Mouse (Mus musculus) ES-E14 (cell line): ENCODE measurements around the gene Slc41a1. TPM values are rescaled to one million over a fixed set of nuclear protein-coding genes. Genes with fewer than 3 reads are reported as not detected.

Experiments used
- DNase-seq: peaks from one replicate; pipeline ENCODE4 v3.0.0-alpha.2; 2013; ENCODE audit warnings: low read depth, low spot score
- H3K27ac ChIP-seq: 2 replicates; pipeline ENCODE4 v1.5.1; 2012; ENCODE audit warnings: low read depth, mild to moderate bottlenecking, low read length, moderate library complexity, mixed read lengths; ENCODE audit not compliant: poor library complexity, insufficient read depth, severe bottlenecking
- H3K36me3 ChIP-seq: 2 replicates; pipeline ENCODE4 v1.6.1; 2012; ENCODE audit warnings: mild to moderate bottlenecking, low read length, moderate library complexity, mixed read lengths; ENCODE audit not compliant: control insufficient read depth, poor library complexity, insufficient read depth, severe bottlenecking
- H3K4me1 ChIP-seq, 2 experiments: fragments of 150-350 bp in 1 of 2; sonication (generic) in 1 of 2; 2 replicates each; pipeline ENCODE4 v1.6.1; 2012; ENCODE audit warnings: low read length in 2 of 2, mild to moderate bottlenecking in 1 of 2, mixed read lengths in 1 of 2; ENCODE audit not compliant: control insufficient read depth in 2 of 2, insufficient read depth in 2 of 2, poor library complexity in 1 of 2
- H3K4me3 ChIP-seq, 2 experiments: fragments of 150-350 bp in 1 of 2; sonication (generic) in 1 of 2; 2 replicates each; pipeline ENCODE4 v1.5.1; 2012; ENCODE audit warnings: low read length in 2 of 2, low read depth in 1 of 2, mild to moderate bottlenecking in 1 of 2, mixed read lengths in 1 of 2; ENCODE audit not compliant: insufficient read depth in 1 of 2, poor library complexity in 1 of 2, severe bottlenecking in 1 of 2
- H3K9ac ChIP-seq: 2 replicates; pipeline ENCODE4 v1.6.1; 2012; ENCODE audit warnings: low read depth, mild to moderate bottlenecking, low read length, mixed read lengths; ENCODE audit not compliant: poor library complexity, insufficient read depth, severe bottlenecking
- H3K9me3 ChIP-seq: fragments of 150-350 bp; sonication (generic); 2 replicates; pipeline ENCODE4 v1.6.1; 2012; ENCODE audit warnings: low read depth, mild to moderate bottlenecking, low read length; ENCODE audit not compliant: control insufficient read depth, insufficient read depth
- CHD2 ChIP-seq: IDR thresholded peaks from 2 replicates; pipeline ENCODE4 v1.6.1; 2014; ENCODE audit warnings: mild to moderate bottlenecking, low read depth, low read length, inconsistent platforms
- HCFC1 ChIP-seq: IDR thresholded peaks from 2 replicates; pipeline ENCODE4 v1.6.1; 2012; ENCODE audit warnings: low read length, inconsistent platforms, borderline replicate concordance; ENCODE audit not compliant: insufficient read depth
- MAFK ChIP-seq: IDR thresholded peaks from 2 replicates; pipeline ENCODE4 v1.6.1; 2014; ENCODE audit warnings: mild to moderate bottlenecking, low read depth, low read length, inconsistent platforms; ENCODE audit not compliant: insufficient read depth
- ZC3H11A ChIP-seq: IDR thresholded peaks from 2 replicates; pipeline ENCODE4 v1.6.1; 2012; ENCODE audit warnings: low read depth, mild to moderate bottlenecking, inconsistent platforms, low read length, borderline replicate concordance
- ZNF384 ChIP-seq: IDR thresholded peaks from 2 replicates; pipeline ENCODE4 v1.6.1; 2012; ENCODE audit warnings: low read depth, low read length, inconsistent platforms
- in situ Hi-C, 2 experiments: fragments of 600-800 bp; cut with MboI; formaldehyde crosslinking; loops; one replicate each; pipeline ENCODE4 v1.15.1; 2025; ENCODE audit warnings: low sequenced_read_pairs in 2 of 2, inconsistent platforms in 1 of 2; ENCODE audit not compliant: unreplicated experiment in 2 of 2
- total RNA-seq: library from RNA; depleted of rRNA; stranded (reverse); fragments of 300-350 nt; gene quantifications from 2 replicates; pipeline ENCODE4 v1.2.3, GENCODE M21; 2012; rRNA removed

The Slc41a1 gene
- total RNA-seq, 1 experiment, result 17.3 TPM

DNA sequence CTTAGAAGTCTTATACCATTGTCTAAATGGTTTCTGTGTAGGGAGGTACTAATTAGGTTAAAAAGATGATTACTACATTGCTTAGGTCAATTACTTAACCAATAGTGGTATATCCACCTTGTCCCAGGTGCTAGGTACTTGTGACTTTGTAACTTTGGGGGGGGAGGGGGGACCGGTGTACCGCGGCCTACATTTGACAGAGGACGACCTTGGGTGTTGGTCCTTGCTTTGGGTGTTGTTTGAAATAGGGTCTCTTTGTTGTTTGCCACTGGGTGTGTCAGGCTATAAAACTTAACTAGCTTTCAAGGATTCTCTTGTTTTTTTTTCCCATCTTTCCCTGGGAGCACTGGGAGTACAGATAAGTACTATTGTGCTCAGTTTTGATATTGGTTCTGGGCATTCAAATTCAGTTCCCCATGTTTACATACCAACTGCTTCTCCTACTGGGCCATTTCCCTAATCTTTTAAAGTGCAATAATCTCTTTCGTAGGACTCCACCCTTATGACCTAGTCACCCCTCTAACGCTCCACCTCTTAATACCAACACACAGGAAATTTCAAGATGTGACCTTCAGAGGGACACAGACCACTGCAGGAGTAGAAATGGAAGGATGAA is 62.9 kb downstream of the Slc41a1 start:
- H3K9me3 ChIP-seq, result no peaks in the 10 kb centered on the region
- in situ Hi-C loops, result no loop called here
- DNase-seq, result peak; percentile 89
- H3K4me1 ChIP-seq, result peaks cover 3 to 20% of the 10 kb centered on the region in 2 experiments
- H3K9ac ChIP-seq, result 0 out of 2 replicates have a peak overlapping the region, but pooled peaks have one; percentile 66
- no peak overlapping the region for H3K4me3 ChIP-seq
- H3K27ac ChIP-seq, result peak overlapping the region; percentile 99
- no peaks in the 10 kb centered on the region for H3K36me3 ChIP-seq
- peak; percentile 79 for TF ChIP-seq ZNF384
- TF ChIP-seq HCFC1, result no peak
- no peak for TF ChIP-seq MAFK
- no peak for TF ChIP-seq ZC3H11A
- TF ChIP-seq CHD2, result peak; percentile 81

DNA sequence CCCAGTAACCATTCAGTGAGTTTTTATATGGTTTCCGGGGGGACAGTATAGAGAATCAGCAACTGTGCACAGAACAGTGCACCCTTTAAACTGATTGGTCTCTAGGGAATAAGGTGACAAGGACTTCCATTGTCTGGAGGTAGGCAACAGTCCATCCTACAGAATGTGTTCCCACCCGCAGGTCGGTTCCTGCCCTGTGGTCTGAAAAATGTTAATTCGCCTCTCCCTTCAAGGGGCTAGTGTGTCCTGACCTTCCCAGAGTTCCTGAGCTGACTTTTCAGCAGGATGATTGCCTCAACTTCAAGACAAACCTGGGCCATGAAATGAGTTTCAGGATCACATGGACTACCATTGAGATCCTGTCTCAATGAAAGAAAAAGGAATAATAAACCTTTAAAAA is 64.1 kb downstream of the Slc41a1 start:
- in situ Hi-C loops, result no loop called here
- no peak for TF ChIP-seq CHD2
- no peak for TF ChIP-seq ZNF384
- no peak for TF ChIP-seq ZC3H11A
- TF ChIP-seq MAFK, result no peak
- TF ChIP-seq HCFC1, result no peak
- H3K9me3 ChIP-seq, result no peaks in the 10 kb centered on the region
- H3K4me3 ChIP-seq, result peak overlapping the region in 1 of 2 experiments; percentile 6; a peak in 1 of 4 replicates
- H3K27ac ChIP-seq, result peak overlapping the region; percentile 99
- H3K4me1 ChIP-seq, result peaks cover 2 to 17% of the 10 kb centered on the region in 2 experiments
- DNase-seq, result no peak
- no peaks in the 10 kb centered on the region for H3K36me3 ChIP-seq
- peak overlapping the region; percentile 70; the same call in 1 of the 2 replicates for H3K9ac ChIP-seq

Other genes with a start within 250 kb of the Slc41a1 start
- not detected in 2 replicates for gene Avpr1b, start 228.3 kb upstream of the Slc41a1 start, total RNA-seq
- not detected in 2 replicates for gene Ctse, start 189.2 kb upstream of the Slc41a1 start, total RNA-seq
- gene Rab7b, start 138.8 kb upstream of the Slc41a1 start, total RNA-seq, result 0.16 and 0.18 TPM in 2 replicates
- 0.32 and 0.36 TPM in 2 replicates for gene Slc26a9, start 83.5 kb upstream of the Slc41a1 start, total RNA-seq
- gene Pm20d1, start 30.1 kb upstream of the Slc41a1 start, total RNA-seq, result 2.0 and 4.9 TPM in 2 replicates
- gene Rab29, start 39.7 kb downstream of the Slc41a1 start, total RNA-seq, result 4.7 and 9.7 TPM in 2 replicates
- gene Nucks1, start 83.0 kb downstream of the Slc41a1 start, total RNA-seq, result 207 and 219 TPM in 2 replicates
- 6.0 and 7.5 TPM in 2 replicates for gene Slc45a3, start 135.5 kb downstream of the Slc41a1 start, total RNA-seq
- 10.5 and 14.7 TPM in 2 replicates for gene Elk4, start 180.1 kb downstream of the Slc41a1 start, total RNA-seq
- 1.3 and 2.4 TPM in 2 replicates for gene Mfsd4a, start 240.6 kb downstream of the Slc41a1 start, total RNA-seq